Mouse (Mus musculus) embryo, embryonic 10.5 days (tissue): Measurements from ENCODE around the gene Pkp4.
"Not testable (repeated sequence)": the region's sequence is repeated elsewhere in the genome, so short reads cannot be mapped to it uniquely, and the experiment has no call there.

Source experiments
- DNase-seq: peaks from one replicate; pipeline ENCODE4 v3.0.0-alpha.2; 2015; ENCODE audit warnings: low spot score

Gene Pkp4

DNA sequence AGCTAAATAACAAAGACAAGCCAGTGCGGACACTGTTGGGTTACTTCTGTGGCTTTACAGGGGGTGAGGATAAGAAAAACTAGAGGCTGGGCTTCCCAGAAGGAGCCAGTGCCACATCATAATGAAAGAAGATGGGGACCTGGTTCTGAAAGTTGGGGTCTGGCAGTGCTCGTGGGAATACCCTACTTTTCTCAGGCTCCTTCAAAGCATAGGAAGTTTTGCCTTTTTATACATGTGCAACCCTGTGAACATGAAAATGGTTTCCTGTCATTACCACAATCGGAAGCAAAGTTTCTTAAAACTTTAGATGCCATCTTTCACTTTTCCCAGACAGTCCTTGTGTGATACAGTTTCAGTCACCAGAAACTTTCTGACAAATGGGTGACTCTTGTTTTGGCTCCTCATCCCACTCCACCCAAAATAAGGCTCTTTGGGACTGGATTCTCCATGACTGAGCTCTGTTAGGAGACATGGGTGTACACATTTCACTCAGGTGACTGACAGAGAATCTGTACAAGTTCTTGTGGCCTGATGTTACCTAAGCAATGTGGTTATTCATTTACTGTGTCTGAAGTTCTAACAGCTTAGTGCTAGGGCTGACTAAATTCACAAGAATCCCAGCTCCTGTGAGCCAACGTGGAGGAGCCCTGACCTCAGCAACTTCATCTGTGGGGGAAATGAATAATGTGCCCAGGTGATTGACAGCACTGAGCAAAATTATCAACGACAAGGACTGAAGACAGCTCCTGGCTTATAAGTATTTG lies 179.3 kb downstream of the Pkp4 start:
- no peak for DNase-seq

DNA sequence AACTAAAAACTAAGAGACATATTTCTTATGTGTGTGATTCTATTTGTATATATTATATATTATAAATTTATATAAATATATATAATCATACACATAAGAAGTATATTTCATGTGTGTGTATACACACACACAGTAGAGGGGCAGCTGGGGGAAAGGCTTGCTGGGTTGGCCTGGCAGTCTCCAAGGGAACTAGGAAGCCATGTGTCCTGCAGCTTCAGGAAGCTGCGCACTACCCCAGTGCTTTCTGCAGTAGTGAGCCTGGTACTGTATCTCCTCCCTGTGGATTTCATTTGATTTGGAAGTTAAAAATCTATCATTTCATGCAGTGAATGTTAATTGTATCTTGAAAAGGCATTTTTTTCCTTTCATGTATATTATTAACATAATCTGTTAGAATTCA lies 180.2 kb downstream of the Pkp4 start:
- DNase-seq = no peak

DNA sequence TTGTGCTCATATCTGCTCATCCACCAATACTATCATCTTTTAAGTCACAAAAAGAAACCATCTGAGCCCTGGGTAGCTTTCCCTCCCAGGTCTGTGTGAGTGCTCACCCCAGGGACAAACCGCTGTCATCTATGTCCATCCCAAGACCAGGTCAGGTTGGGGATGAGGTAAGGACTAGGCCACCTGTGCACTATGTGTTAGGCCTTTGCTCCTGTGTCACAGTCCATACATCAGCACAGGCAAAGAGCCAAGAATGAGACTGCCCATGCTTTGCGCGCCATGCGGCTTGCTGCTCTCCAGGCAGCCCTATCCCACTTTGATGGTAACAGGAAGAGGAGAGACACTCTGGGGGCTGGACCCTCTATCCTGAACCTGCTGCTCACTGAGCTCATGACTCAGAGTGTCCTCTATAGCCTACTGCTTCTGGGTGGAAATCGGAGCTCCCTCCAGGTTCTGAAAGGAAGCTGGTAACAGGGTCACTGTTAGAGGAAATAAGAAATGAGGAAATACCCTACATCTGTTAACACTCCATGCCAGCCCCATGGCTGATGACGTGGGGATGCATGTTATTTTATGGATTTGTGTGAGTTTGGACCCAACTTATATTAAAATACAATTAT lies 182.1 kb downstream of the Pkp4 start:
- no peak for DNase-seq

DNA sequence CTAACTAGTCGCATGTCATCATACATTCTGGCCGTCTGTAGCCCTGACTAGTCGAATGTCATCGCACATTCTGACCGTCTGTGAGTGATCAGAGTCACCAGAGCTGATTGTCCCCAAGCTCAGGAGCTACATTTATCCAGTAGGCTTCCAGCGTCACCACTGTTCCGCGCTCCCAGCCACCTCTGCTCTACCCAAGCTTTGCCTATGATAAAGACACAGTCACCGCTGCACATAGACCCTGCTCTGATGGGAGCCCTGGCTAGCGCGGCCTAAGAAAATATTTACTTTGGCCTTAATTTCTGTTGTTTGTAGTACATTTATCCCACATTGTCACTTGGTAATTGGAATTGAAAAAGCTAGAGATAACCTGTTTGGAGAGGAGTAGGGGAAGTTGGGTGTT lies 183.2 kb downstream of the Pkp4 start:
- no peak for DNase-seq

DNA sequence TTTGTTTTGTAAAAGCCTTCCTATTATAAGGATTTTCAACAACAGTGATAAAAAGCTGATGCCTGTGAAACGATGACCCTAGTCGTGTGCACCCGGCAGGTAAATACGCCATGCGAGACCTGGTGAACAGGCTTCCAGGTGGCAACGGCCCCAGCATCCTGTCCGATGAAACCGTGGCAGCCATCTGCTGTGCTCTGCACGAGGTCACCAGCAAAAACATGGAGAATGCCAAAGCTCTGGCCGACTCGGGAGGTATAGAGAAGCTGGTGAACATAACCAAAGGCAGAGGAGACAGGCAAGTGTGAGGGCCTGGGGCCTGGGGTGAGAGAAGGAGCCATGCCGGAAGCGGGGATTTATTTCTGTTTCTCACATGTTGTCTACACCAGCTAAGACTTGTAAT lies 184.0 kb downstream of the Pkp4 start:
- no peak for DNase-seq

DNA sequence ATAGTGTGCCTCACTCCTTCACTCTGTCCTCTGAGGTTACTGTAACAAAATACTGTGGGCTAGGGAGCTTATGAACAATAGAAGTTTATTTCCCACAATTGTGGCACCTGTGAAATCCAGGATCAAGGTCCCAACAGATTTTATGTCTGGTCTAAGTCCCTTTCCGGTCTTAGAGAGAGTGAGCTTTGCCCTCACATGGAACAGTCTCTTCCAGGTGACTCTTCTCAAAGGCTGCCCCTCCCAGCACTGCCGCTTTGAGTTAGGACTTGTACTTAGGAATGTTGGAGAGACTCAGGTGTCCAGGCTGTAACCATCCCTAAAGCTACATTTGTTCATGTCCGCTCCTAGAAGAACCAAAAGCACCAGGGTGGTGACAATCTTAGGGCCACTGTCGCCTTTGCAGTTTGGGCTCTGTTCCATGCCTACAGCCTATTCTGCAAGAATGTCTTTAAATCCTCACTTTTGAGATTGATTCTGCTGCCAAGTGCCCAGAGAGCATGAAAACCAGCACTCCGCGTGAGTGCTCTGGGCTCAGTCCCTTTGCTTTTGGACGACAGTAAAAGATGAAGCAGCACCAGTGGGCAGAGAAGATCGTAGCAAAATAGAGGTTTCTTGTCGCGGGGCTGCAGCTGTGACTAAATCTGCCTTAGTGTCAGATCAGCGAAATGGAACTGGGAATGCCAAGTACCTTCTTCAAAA lies 184.6 kb downstream of the Pkp4 start:
- no peak for DNase-seq

DNA sequence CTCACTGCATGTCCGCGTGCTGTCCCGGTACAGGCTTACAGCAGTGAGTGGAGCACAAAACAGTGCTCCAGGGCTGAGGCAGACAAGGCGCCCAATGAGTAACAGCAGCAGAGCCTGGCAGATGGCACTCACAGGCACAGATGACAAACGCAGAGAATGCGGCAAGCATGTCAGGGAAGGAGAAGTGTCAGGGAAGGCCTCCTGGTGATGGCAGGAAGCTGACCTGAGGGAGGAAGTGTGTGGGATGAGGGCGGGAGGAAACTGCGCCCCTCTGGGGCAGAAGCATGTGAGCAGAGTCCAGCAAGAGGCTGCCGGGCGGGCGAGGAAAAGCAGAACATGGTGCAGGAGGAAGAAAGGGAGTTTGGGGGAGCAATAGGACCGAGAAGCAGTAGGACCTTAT lies 185.8 kb downstream of the Pkp4 start:
- DNase-seq = no peak

DNA sequence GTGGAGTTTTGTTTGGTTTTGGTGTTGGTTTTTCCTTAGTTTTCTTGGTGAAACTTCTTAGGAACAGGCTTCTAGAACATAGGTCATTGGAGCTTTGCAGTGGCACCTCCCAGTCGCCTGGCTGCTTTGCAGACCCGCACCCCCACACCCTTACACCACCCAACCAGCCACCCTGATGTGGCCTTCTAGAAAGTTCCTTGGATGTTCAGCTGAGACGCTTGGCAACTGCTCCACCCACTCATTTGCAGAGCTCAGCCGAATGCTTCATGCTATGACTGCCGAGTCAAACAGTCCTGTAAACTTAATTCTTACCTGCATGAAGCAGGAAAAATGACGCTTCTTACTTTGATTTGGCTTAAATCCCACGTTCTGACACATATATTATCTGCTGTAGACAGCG lies 187.9 kb downstream of the Pkp4 start:
- DNase-seq = no peak

DNA sequence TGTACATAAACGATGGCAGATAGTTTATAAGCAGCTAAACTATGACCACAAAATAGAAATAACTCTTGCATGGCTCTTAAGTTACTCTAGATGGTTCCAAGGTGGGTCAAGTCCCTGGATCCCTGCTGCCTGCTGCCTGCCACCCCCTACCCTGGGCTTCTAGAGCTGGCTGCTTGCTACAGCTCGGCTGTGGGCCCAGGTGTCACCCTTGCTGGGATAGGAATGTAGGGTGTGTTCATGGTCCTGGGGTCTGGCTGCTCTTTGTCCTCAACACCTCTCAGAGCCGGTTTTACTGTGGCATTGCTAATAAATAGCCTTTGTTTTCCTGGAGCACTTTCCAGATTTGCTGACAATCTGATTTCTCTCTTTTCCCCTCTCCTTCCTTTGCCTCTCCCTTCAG lies 189.4 kb downstream of the Pkp4 start:
- no peak for DNase-seq

DNA sequence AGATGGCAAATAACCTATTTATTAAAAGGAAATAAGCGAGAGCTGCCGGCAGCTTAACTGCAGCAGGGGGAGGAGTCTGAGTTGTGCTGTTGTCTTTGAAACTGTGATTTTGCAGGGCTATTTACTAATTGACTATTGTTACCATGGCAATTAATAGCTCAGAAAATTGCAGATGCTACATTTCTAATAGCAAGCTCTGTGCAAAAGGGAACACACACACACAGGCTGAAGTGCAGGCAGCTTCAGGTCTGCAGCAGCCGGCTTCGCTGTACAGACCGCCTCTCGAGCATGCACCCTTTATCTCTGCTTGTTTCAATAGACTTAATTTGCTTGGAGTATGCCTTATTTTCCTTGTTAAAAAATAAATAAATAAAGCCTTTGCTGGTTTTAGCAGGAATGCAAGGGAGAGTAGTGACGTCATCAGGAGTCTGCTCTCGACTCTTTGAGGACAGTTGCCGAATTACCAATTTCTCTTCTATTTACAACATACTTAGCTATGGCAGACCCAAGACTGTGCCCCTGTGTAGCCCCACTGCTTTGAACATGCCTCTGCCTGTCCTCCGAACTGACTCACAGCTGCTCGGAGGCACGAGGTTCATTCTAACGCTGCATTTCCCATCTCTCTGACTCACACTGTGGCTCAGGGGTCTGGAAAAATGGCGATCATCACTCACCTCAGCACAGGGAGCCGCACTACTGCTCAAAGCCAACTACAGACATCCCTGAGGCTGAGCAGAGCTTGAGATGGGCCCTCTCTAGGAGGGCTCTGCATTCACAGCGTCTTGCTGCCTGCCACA lies 190.9 kb downstream of the Pkp4 start:
- DNase-seq = no peak

DNA sequence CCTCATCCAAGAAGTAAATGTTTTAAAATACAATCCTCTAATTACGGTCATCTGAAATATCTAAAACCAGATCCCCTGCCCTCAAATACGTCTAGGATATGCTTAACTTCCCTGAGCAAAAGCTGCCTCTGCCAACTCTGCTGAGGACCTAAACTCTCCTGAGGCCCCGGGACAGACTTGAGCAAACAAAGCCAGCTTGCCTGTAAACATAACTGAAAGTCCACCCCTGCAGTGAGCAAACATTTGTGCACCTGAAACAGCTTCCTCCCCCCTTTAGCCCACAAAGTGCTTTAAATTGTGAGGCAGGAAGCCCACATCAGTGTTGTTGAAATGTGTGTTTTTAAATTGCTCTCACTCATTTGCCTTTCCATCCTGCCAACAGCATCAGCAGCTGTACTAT lies 193.2 kb downstream of the Pkp4 start:
- DNase-seq = no peak

DNA sequence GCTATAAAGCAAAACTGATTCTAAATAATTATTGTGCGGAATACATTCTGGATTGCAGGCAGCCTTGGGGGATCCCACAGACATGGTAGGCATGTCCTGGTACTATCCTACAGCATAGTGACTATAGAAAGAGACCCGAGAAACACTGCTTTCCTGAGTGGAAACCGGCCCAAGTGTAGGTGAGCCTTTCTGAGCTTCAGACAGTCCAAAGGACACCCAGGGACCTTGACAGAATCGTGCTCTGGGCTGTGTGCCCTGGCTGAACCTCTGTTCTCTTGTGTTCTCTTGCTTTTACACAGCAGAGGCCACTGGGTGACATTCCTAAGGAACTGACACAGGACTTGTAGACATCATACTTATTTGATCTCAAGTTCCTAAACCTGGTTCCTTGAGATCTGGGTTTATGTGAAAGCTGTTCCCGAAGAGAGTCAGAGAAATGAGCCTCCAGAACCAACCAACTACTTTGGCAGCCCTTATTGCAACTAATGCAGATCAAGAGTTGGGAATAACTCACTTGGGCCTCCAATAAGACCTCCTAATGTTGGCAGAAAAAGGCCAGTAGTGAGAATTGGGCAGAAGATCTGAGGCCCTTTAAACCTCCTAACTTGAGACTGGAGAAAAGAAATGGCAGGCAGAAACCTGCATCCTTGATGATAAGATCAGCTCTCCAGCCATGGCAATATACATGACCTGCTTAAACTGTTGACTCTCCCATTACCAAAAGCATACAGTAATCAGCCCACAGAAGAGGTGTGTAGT lies 195.1 kb downstream of the Pkp4 start:
- DNase-seq = no peak

DNA sequence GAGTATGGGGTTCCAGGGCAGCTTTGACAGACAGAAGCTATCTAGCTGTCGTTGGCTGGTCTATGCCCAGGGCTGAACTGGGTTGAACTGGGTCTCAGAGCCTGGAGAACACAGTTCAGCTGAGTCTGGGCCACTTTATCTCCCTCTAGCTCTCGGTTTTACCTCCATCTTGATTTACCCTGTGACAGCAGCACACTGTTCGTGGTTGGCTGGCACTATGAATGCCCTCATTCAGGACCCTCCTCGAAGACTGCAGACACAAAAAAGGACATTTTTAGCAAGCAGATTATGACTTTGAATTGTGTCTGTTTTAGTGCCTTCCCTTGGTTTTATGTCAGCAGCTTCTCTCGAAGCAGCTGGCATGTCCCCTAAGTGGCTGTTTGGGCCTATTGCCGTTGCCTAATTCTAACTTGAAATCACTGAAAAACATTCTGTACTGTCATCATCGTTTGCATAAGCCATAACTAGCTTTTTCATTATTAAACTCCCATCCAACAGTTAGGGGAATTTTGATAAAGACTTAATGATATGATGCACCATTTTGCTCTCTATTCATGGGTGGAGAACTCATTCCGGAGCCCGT lies 199.2 kb downstream of the Pkp4 start:
- no peak for DNase-seq

DNA sequence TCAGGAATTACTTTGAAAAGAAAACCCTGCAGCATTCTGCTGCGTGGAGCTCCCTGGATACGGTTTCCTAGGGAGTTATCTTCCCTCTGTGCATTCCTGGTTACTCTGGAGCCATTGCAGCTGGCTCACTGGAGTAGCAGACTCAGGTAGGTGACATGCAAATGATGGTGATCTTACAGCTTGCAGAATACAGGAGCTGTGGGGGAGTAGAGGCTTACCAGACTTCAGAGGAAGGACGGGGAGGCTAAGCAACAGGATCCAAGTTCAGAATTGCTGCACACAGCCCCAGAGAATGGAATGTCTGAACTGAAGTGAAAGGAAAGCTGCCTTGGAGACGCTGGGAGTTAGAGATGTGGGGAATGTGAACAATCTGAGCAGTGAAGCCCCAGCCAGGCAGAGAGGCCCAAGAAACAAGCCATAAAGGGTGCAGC lies 200.7 kb downstream of the Pkp4 start:
- DNase-seq = peak; percentile 30

DNA sequence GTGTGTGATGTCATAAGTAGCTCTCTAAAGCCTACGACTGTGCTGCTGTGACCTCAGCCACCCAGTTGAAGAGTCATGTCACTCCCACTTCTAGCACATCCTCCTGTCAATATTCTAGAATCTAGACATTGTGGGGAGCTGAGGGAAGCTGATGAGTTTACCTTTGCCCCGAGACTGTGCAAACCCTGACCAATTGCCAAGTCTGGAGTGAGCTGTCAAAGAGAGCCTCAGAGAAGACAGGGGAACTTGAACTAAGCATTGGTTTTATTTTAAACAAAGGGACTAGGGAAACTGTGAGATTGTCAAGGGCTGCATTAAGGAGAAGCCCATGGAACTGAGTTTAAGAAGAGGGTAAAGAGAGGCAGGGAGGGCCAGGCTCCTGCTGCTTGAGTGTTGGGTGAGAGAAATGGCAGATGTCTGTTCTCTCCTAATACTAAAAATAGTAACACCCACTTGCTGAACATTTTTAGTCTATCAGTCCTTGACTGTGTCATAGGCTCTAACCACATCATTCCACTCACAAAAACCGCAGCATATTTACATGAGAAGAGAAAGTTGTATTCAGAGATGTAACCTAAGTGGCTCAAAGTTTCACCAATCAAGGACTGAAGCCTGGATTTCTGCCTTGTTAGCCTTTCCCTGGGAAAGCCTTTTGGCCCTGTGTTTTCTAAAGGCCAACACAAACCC lies 203.6 kb downstream of the Pkp4 start:
- no peak for DNase-seq

DNA sequence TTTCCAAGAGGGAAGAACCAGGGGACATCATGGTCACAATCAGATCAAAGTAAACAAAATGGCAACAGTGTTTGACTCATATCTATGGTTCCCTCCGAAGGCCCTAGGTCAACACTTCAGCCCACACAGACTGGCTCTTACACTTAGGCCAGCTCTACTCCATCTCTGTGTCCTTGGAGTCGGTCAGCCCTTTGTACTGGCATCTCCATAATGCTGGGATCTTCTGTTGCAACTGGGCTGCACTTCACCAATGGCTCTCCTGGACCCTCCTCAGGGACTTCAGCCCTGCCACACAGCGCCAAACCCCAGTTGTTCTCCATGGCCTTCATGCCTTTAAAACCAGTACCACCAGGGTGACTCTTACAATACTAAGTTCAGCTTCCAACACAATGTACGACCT lies 206.5 kb downstream of the Pkp4 start:
- DNase-seq = no peak

DNA sequence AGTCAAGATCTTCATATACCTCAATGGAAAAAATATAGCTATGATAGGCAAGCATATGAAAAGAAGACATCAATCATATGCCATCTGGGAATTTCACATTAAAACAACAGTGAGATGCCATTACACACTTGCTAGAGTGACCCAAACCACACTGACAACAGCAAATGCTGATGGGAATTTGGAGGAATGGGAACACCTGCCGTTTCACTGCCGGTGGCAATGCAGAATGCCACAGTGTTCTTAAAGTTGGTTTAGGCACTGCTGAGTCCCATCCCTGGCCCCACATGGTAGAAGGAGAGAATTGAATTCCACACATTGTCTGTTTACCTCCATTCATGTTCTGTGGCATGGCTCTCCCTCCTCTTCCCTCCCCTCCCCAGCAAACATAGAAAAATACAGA lies 212.5 kb downstream of the Pkp4 start:
- no peak for DNase-seq

DNA sequence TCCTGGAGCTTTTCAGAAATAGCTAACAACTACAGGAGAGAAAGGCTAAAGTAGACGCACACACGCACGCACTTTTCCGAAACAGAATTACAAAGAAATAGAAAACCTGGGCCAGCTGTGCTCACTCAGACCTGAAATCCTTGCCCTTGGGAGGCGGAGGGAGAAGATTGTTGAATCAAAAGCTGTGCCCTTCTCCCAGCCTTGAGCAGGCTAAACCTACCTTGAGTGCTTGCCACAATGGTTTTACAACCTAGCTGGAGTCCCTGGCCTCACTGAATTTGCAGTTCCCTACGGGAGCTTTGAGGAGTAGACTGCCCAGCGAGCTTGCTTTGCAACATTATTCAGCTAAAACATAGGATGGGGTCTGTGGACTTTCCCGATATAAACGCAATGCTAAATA lies 217.4 kb downstream of the Pkp4 start:
- DNase-seq = no peak

DNA sequence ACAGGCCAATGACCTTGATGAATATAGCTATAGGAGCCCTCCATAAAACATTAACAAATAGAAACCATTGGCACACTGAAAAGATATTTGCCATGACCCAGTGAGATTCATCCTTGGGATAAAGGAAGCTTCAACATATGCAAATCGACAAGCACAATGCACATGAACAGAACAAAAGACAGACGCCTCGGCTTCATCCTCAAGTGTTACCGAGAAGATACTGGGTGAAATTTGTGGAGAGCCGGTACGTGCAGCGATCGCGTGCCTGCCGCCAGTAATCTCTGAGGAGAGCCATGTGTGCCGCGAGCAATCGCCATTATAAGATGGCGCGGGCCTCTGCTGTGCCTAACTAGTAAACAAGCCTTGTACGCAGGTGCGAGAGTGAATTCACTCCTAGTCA lies 218.2 kb downstream of the Pkp4 start:
- DNase-seq = not testable (repeated sequence)

DNA sequence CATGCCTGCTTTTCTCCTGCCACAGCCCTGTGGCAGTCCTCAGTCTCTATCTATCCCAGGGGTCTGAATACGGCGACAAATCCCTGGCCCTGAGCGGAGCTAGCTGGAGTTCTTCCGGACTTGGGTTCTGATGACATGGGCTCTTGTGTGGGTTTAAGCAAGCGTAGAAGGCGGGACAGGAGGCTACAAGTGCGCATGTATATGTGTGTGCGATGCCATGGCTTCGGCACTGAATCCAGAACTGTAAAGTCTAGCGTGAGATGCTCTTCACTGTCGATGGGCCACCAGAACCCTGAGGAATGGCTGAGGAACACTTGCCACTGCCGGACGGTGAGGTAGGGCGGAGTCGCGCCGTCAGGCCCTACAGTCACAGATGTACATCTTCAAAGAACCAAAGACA lies 222.6 kb downstream of the Pkp4 start:
- no peak for DNase-seq
